Mouse (Mus musculus): Measurements from ENCODE around the gene Zfp966. TPM values are rescaled to one million over a fixed set of nuclear protein-coding genes. Genes with fewer than 3 reads are reported as not detected.

The Zfp966 gene
- 1 to 10 TPM; 3.3 to 5.1 TPM for total RNA-seq (2023)

GRCm38 (mm10) chr2:175931000-175931399 lies at the start of gene Zfp966:
Zfp966 (minus strand) TSS chr2:175931100.

GRCm38 (mm10) chr2:175965031-175965430 lies 34.1 kb upstream of the Zfp966 start, which contains the start of gene Gm2026:
Gm2026 (plus strand) TSS chr2:175965331.

DNA sequence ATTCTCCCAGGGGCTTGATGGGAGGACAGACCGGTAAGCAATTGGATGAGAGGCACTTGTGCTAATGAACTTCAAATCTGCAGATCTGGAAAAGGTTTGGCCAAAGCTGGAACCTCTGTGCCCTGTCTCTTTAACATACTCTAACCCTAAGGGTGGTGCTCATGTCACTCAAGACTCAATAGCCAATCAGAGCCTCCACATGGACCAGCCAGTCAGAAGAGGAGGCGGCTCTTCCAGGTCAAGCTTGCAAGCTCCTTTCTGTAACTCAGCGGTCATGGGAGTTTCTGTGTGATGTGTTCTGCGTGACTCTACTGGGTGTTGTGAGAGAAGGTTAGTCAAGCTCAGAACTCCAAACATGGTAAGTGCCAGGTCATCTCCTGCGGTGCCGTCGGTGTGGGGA lies 61.9 kb downstream of the Zfp966 start, which contains the start of gene Gm6710:
Gm6710 (plus strand) TSS at position 196 of the 400 bp plus-strand sequence.

Other genes starting within 250 kb of the Zfp966 start
- gene Zfp969, start 227.5 kb downstream of the Zfp966 start, total RNA-seq (2023) = not detected
- not detected for gene Gm2007, start 189.6 kb downstream of the Zfp966 start, total RNA-seq (2023)
- not detected for gene Gm14288, start 130.0 kb downstream of the Zfp966 start, total RNA-seq (2023)
- gene Gm6710, start 61.9 kb downstream of the Zfp966 start, total RNA-seq (2023) = 10 to 100 TPM in 1 of 2 experiments, 1 to 10 TPM in 1; 4.0 to 11.6 TPM
- gene Gm2026, start 34.2 kb upstream of the Zfp966 start, total RNA-seq (2023) = 1 to 10 TPM; 1.4 to 6.1 TPM
- 1 to 10 TPM in 1 of 2 experiments, not detected in 1; 2.4 TPM for gene Gm2004, start 218.7 kb upstream of the Zfp966 start, total RNA-seq (2023)